13 mouse cellular contexts compared by ENCODE assay signal in the genomic region with DNA sequence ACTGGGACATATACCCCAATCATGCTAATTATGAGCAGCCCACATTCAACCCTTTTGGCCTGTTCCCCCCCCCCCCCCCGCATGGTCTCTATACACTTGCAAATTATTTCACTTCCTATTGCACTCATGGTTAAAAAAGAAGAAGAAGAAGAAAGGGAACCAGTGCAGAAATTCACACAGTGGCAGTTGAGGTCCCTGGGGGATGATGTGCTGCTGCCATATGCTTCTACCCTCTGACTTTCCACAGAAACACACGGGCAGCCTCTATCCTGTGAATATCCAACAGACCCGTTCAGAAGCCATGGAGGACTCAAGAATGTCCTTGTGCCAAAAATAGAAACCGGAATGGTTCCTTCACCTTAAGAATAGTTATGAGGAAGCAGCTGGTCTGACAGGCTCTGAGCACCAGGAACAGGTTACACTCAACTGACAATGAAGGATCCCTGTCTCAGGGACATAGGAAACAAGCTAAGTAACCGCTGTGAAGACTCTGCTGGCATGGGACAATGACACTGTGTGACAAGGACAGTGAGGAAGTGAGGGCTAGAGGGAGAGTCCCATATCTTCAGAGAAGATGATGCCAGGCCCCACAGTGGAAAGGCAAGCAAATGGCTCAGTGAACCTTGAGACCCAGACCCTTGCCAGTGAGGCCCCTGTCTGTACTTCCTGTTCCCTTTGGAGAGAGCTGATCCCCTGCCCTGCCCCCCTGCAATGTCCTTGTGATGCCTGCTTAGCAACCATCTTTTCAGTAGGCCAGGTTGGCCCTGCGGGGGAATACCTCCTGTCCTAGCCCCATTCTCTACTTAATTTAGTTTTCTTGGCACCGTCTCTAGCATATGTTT.
DNase-seq lines count a peak whose midpoint lies in the region; ATAC-seq and TF ChIP-seq lines count a peak whose summit lies in the region.
"Had no signal": no experiment of that assay in that cellular context is flagged by ENCODE, and none has a peak within 500 bp of the region (broad histone marks: within the 10 kb centered on the region; RNA-seq: fewer than 3 reads in every experiment).

No protein-coding gene starts in this region.

- H3K4me2 ChIP-seq in forebrain, embryonic 11.5 days (ENCODE audit: low read depth, low read length, severe bottlenecking) = no peak overlapping the region
- H3K4me2 ChIP-seq in midbrain, embryonic 13.5 days (replicated peaks) = no peak overlapping the region
- no peak overlapping the region for H3K4me2 ChIP-seq in hindbrain, postnatal 0 days (ENCODE audit: low read depth, low read length)
- H3K4me2 ChIP-seq: heart, embryonic 15.5 days had no signal

- DNase-seq in forebrain, embryonic 10.5 days (ENCODE audit: extremely low spot score, low spot score) = no peak
- no peak for DNase-seq in forebrain, embryonic 11.5 days (ENCODE audit: low spot score)
- DNase-seq in midbrain, embryonic 10.5 days (ENCODE audit: low spot score) = no peak
- no peak for DNase-seq in hindbrain, postnatal 0 days (ENCODE audit: low spot score)
- peak; percentile 76 to 78 for DNase-seq in spleen, postnatal 36 days (ENCODE audit: low spot score in 2 of 2)
- no peak for DNase-seq in layer of hippocampus, adult 9-10 months (ENCODE audit: low spot score)
- no peak for DNase-seq in MN1 (ENCODE audit: low spot score)
- DNase-seq: embryo, embryonic 11 days; gastrocnemius, postnatal 10 days; lung, postnatal 4 days; right cerebral cortex, postnatal 14 days had no signal

- no peak overlapping the region for H3K9ac ChIP-seq in forebrain, embryonic 11.5 days (ENCODE audit: low read length)
- no peak overlapping the region for H3K9ac ChIP-seq in midbrain, embryonic 13.5 days (replicated peaks)
- no peak overlapping the region for H3K9ac ChIP-seq in hindbrain, postnatal 0 days (replicated peaks; ENCODE audit: low read length)
- H3K9ac ChIP-seq: heart, embryonic 15.5 days had no signal

- no peak for TF ChIP-seq CTCF in hindbrain, postnatal 0 days (IDR thresholded peaks at IDR 0.05; ENCODE audit: low read depth)

- 84% methylated on average over 7 of the region's 7 CpGs for WGBS in forebrain, embryonic 10.5 days
- WGBS in forebrain, embryonic 11.5 days = 84% methylated on average over 7 of the region's 7 CpGs
- 70% methylated on average over 7 of the region's 7 CpGs for WGBS in midbrain, embryonic 13.5 days
- WGBS in midbrain, embryonic 10.5 days = 85% methylated on average over 7 of the region's 7 CpGs
- 56% methylated on average over 7 of the region's 7 CpGs for WGBS in hindbrain, postnatal 0 days

- no peaks in the 10 kb centered on the region for H3K9me3 ChIP-seq in forebrain, embryonic 10.5 days
- no peaks in the 10 kb centered on the region for H3K9me3 ChIP-seq in forebrain, embryonic 11.5 days (ENCODE audit: control insufficient read depth, low read length)
- H3K9me3 ChIP-seq in midbrain, embryonic 13.5 days = no peaks in the 10 kb centered on the region
- H3K9me3 ChIP-seq in midbrain, embryonic 10.5 days (replicated peaks) = no peaks in the 10 kb centered on the region
- no peaks in the 10 kb centered on the region for H3K9me3 ChIP-seq in hindbrain, postnatal 0 days (ENCODE audit: low read length)
- H3K9me3 ChIP-seq: heart, embryonic 15.5 days had no signal

- no peaks in the 10 kb centered on the region for H3K27me3 ChIP-seq in forebrain, embryonic 10.5 days (ENCODE audit: poor library complexity, severe bottlenecking)
- H3K27me3 ChIP-seq in forebrain, embryonic 11.5 days (ENCODE audit: control insufficient read depth, insufficient read depth, low read length) = no peaks in the 10 kb centered on the region
- no peaks in the 10 kb centered on the region for H3K27me3 ChIP-seq in midbrain, embryonic 13.5 days
- H3K27me3 ChIP-seq in midbrain, embryonic 10.5 days (ENCODE audit: low read depth, poor library complexity, severe bottlenecking) = no peaks in the 10 kb centered on the region
- H3K27me3 ChIP-seq in hindbrain, postnatal 0 days (ENCODE audit: insufficient read depth, low read length) = no peaks in the 10 kb centered on the region
- H3K27me3 ChIP-seq: heart, embryonic 15.5 days had no signal

- H3K36me3 ChIP-seq in forebrain, embryonic 10.5 days (replicated peaks) = no peaks in the 10 kb centered on the region
- no peaks in the 10 kb centered on the region for H3K36me3 ChIP-seq in forebrain, embryonic 11.5 days (ENCODE audit: control insufficient read depth, insufficient read depth, low read length)
- H3K36me3 ChIP-seq in midbrain, embryonic 13.5 days = peaks cover 21% of the 10 kb centered on the region
- no peaks in the 10 kb centered on the region for H3K36me3 ChIP-seq in midbrain, embryonic 10.5 days
- no peaks in the 10 kb centered on the region for H3K36me3 ChIP-seq in hindbrain, postnatal 0 days (ENCODE audit: insufficient read depth, low read length)
- H3K36me3 ChIP-seq: heart, embryonic 15.5 days had no signal

- peak overlapping the region; percentile 69; the same call in 1 of the 2 replicates for H3K27ac ChIP-seq in forebrain, embryonic 10.5 days
- no peak overlapping the region for H3K27ac ChIP-seq in forebrain, embryonic 11.5 days (ENCODE audit: low read depth, low read length)
- no peak overlapping the region for H3K27ac ChIP-seq in midbrain, embryonic 13.5 days
- H3K27ac ChIP-seq in midbrain, embryonic 10.5 days (replicated peaks) = no peak overlapping the region
- peak overlapping the region; percentile 5; the same call in 1 of the 2 replicates for H3K27ac ChIP-seq in hindbrain, postnatal 0 days
- H3K27ac ChIP-seq: heart, embryonic 15.5 days had no signal

- H3K4me1 ChIP-seq in forebrain, embryonic 10.5 days = peaks cover 7% of the 10 kb centered on the region; the same call in 1 of the 2 replicates
- H3K4me1 ChIP-seq in forebrain, embryonic 11.5 days (replicated peaks; ENCODE audit: control insufficient read depth, insufficient read depth, low read length) = no peaks in the 10 kb centered on the region
- peaks cover 10% of the 10 kb centered on the region for H3K4me1 ChIP-seq in midbrain, embryonic 13.5 days (replicated peaks)
- peaks cover 7% of the 10 kb centered on the region for H3K4me1 ChIP-seq in midbrain, embryonic 10.5 days
- 0 out of 2 replicates have a peak, but pooled peaks cover 5% of the 10 kb centered on the region for H3K4me1 ChIP-seq in hindbrain, postnatal 0 days (ENCODE audit: insufficient read depth, low read length)
- H3K4me1 ChIP-seq: heart, embryonic 15.5 days had no signal

- no peak for ATAC-seq in forebrain, embryonic 11.5 days (replicated peaks; ENCODE audit: low FRiP score)
- 0 out of 2 replicates have a peak, but pooled peaks have one; percentile 30 for ATAC-seq in midbrain, embryonic 13.5 days
- peak; percentile 48; the same call in 1 of the 2 replicates for ATAC-seq in hindbrain, postnatal 0 days

- H3K4me3 ChIP-seq in forebrain, embryonic 10.5 days = no peak overlapping the region
- H3K4me3 ChIP-seq in forebrain, embryonic 11.5 days (ENCODE audit: low read depth, low read length) = no peak overlapping the region
- H3K4me3 ChIP-seq in midbrain, embryonic 13.5 days (replicated peaks) = no peak overlapping the region
- H3K4me3 ChIP-seq in midbrain, embryonic 10.5 days = no peak overlapping the region
- H3K4me3 ChIP-seq in hindbrain, postnatal 0 days (ENCODE audit: low read length) = no peak overlapping the region
- H3K4me3 ChIP-seq: heart, embryonic 15.5 days had no signal

Comparison
In these comparisons a context has a peak if more than half of its experiments do, and no peak if none do; other contexts are left out.
1. H3K27ac ChIP-seq: peak in forebrain, embryonic 10.5 days (single experiment) and hindbrain, postnatal 0 days (single experiment); none in forebrain, embryonic 11.5 days (single experiment), midbrain, embryonic 13.5 days (single experiment) and midbrain, embryonic 10.5 days (single experiment).
2. DNase-seq: peak in spleen, postnatal 36 days (2 of 2); none in forebrain, embryonic 10.5 days (single experiment), forebrain, embryonic 11.5 days (single experiment), midbrain, embryonic 10.5 days (single experiment), hindbrain, postnatal 0 days (single experiment), layer of hippocampus, adult 9-10 months (single experiment) and MN1 (single experiment).